Mouse (Mus musculus) layer of hippocampus, adult 8-10 months (tissue): ENCODE data around the gene Plagl2. TPM values are rescaled to one million over a fixed set of nuclear protein-coding genes. Genes with fewer than 3 reads are reported as not detected.
A peak's percentile ranks its signal among the peaks of the same experiment; 100 is the strongest.

Source experiments
- DNase-seq, 2 experiments: peaks; one replicate each; pipeline ENCODE4 v3.0.0; 2022; ENCODE audit warnings: low spot score in 2 of 2
- total RNA-seq, 4 experiments: library from RNA; stranded (reverse); gene quantifications; 2 replicates each; pipeline ENCODE4 v1.2.4; 2022

Gene Plagl2
- total RNA-seq, 4 experiments from 2014 or later = 6.6 to 7.2 (median 6.7) TPM

- DNase-seq = no peak
These were observed 1.3 kb downstream of the Plagl2 start for GRCm38 (mm10) chr2:153239860-153240480.

GRCm38 (mm10) chr2:153239021-153239859 lies 2.0 kb downstream of the Plagl2 start:
- DNase-seq = no peak

GRCm38 (mm10) chr2:153238406-153238805 lies 2.8 kb downstream of the Plagl2 start:
- no peak for DNase-seq

- no peak for DNase-seq
These were observed 3.3 kb downstream of the Plagl2 start for GRCm38 (mm10) chr2:153237891-153238290.

GRCm38 (mm10) chr2:153237193-153237592 lies 4.0 kb downstream of the Plagl2 start:
- no peak for DNase-seq

GRCm38 (mm10) chr2:153228523-153228922 lies 12.7 kb downstream of the Plagl2 start:
- DNase-seq = no peak

GRCm38 (mm10) chr2:153227959-153228358 lies 13.3 kb downstream of the Plagl2 start:
- DNase-seq = no peak

- DNase-seq = no peak
These were observed 15.7 kb downstream of the Plagl2 start for GRCm38 (mm10) chr2:153225595-153225953.

- DNase-seq = peak; percentile 29 to 45
These were observed 16.2 kb downstream of the Plagl2 start, which contains the start of gene Tspyl3 for GRCm38 (mm10) chr2:153224946-153225594. Tspyl3 (minus strand) TSS chr2:153225441.

GRCm38 (mm10) chr2:153222566-153222965 lies 18.7 kb downstream of the Plagl2 start:
- no peak for DNase-seq

- DNase-seq = no peak
These were observed 19.1 kb downstream of the Plagl2 start for GRCm38 (mm10) chr2:153222130-153222529.

- DNase-seq = no peak
These were observed 19.6 kb downstream of the Plagl2 start for GRCm38 (mm10) chr2:153221620-153222019.

- no peak for DNase-seq
These were observed 22.7 kb downstream of the Plagl2 start for GRCm38 (mm10) chr2:153218516-153218915.

- no peak for DNase-seq
These were observed 23.3 kb downstream of the Plagl2 start for GRCm38 (mm10) chr2:153217826-153218340.

GRCm38 (mm10) chr2:153215421-153215820 lies 25.8 kb downstream of the Plagl2 start:
- DNase-seq = no peak

GRCm38 (mm10) chr2:153214771-153215259 lies 26.4 kb downstream of the Plagl2 start:
- no peak for DNase-seq

GRCm38 (mm10) chr2:153213351-153213750 lies 27.9 kb downstream of the Plagl2 start:
- no peak for DNase-seq

GRCm38 (mm10) chr2:153211451-153211850 lies 29.8 kb downstream of the Plagl2 start:
- DNase-seq = no peak

- DNase-seq = no peak
These were observed 31.9 kb downstream of the Plagl2 start for GRCm38 (mm10) chr2:153209286-153209685.

GRCm38 (mm10) chr2:153208149-153208548 lies 33.1 kb downstream of the Plagl2 start:
- DNase-seq = no peak

GRCm38 (mm10) chr2:153202766-153203165 lies 38.5 kb downstream of the Plagl2 start:
- DNase-seq = no peak

- no peak for DNase-seq
These were observed 42.1 kb downstream of the Plagl2 start for GRCm38 (mm10) chr2:153199114-153199513.
